Mouse (Mus musculus) MEL (cell line): ENCODE data around the gene Endou. TPM values are rescaled to one million over a fixed set of nuclear protein-coding genes. Genes with fewer than 3 reads are reported as not detected.

Experiments
- DNase-seq: peaks from one replicate; pipeline ENCODE4 v3.0.0; 2011; ENCODE audit warnings: low read depth, low spot score
- H3K27ac ChIP-seq: 2 replicates; pipeline ENCODE4 v1.5.1; 2012; ENCODE audit warnings: low read depth, mild to moderate bottlenecking, control low read depth, low read length, moderate library complexity; ENCODE audit not compliant: control insufficient read depth
- H3K27me3 ChIP-seq, 2 experiments: fragments of 150-350 bp in 1 of 2; sonication (generic) in 1 of 2; 2 replicates each; pipeline ENCODE4 v1.6.1; 2012; ENCODE audit warnings: low read length in 2 of 2, mild to moderate bottlenecking in 2 of 2, improper control_type of control experiment in 1 of 2, moderate library complexity in 1 of 2; ENCODE audit not compliant: insufficient read depth in 2 of 2, control insufficient read depth in 1 of 2
- H3K36me3 ChIP-seq, 2 experiments: 2 replicates each; pipeline ENCODE4 v1.6.1; 2012 to 2014; ENCODE audit warnings: low read length in 2 of 2, improper control_type of control experiment in 1 of 2, inconsistent platforms in 1 of 2, mild to moderate bottlenecking in 1 of 2; ENCODE audit not compliant: insufficient read depth in 2 of 2, control insufficient read depth in 1 of 2
- H3K4me1 ChIP-seq, 2 experiments: fragments of 150-350 bp in 1 of 2; sonication (generic) in 1 of 2; 2 replicates each; pipeline ENCODE4 v1.6.1; 2012; ENCODE audit warnings: low read length in 2 of 2, improper control_type of control experiment in 1 of 2, mild to moderate bottlenecking in 1 of 2; ENCODE audit not compliant: insufficient read depth in 2 of 2, control insufficient read depth in 1 of 2
- H3K4me3 ChIP-seq, 2 experiments: fragments of 150-350 bp in 1 of 2; sonication (generic) in 1 of 2; 2 replicates each; pipeline ENCODE4 v1.5.1; 2012; ENCODE audit warnings: low read depth in 2 of 2, low read length in 2 of 2, mild to moderate bottlenecking in 2 of 2, moderate library complexity in 2 of 2, control low read depth in 1 of 2, improper control_type of control experiment in 1 of 2; ENCODE audit not compliant: control insufficient read depth in 1 of 2, insufficient read depth in 1 of 2
- H3K79me2 ChIP-seq: 2 replicates; pipeline ENCODE4 v1.6.1; 2012; ENCODE audit warnings: mild to moderate bottlenecking, low read length, moderate library complexity; ENCODE audit not compliant: control insufficient read depth, poor library complexity, insufficient read depth
- H3K9ac ChIP-seq: 2 replicates; pipeline ENCODE4 v1.6.1; 2012; ENCODE audit warnings: low read depth, mild to moderate bottlenecking, control low read depth, low read length, moderate library complexity; ENCODE audit not compliant: control insufficient read depth, poor library complexity, severe bottlenecking
- H3K9me3 ChIP-seq: fragments of 150-350 bp; sonication (generic); replicated peaks from 2 replicates; pipeline ENCODE4 v1.6.1; 2012; ENCODE audit warnings: mild to moderate bottlenecking, low read length, improper control_type of control experiment, moderate library complexity; ENCODE audit not compliant: insufficient read depth
- BHLHE40 ChIP-seq: IDR thresholded peaks from 2 replicates; pipeline ENCODE4 v1.6.1; 2012; ENCODE audit warnings: low read depth, mild to moderate bottlenecking, inconsistent platforms, low read length, improper control_type of control experiment, borderline replicate concordance
- CHD1 ChIP-seq: IDR thresholded peaks from 2 replicates; pipeline ENCODE4 v1.6.1; 2012; ENCODE audit warnings: low read depth, mild to moderate bottlenecking, inconsistent platforms, low read length, improper control_type of control experiment
- CTCF ChIP-seq, 3 experiments: IDR thresholded peaks in 2 of 3; conservative IDR thresholded peaks in 1 of 3; 2 replicates each; pipeline ENCODE4 v1.5.1; 2011 to 2012; ENCODE audit warnings: low read length in 3 of 3, low read depth in 2 of 3, mild to moderate bottlenecking in 2 of 3, improper control_type of control experiment in 1 of 3, inconsistent platforms in 1 of 3, mixed read lengths in 1 of 3, moderate library complexity in 1 of 3; ENCODE audit not compliant: control insufficient read depth in 1 of 3, insufficient read depth in 1 of 3, poor library complexity in 1 of 3, severe bottlenecking in 1 of 3
- E2F4 ChIP-seq: IDR thresholded peaks from 2 replicates; pipeline ENCODE4 v1.6.1; 2011; ENCODE audit warnings: low read depth, low read length, improper control_type of control experiment, borderline replicate concordance
- ELF1 ChIP-seq: IDR thresholded peaks from 2 replicates; pipeline ENCODE4 v1.6.1; 2014; ENCODE audit warnings: low read depth, mild to moderate bottlenecking, inconsistent platforms, low read length, improper control_type of control experiment, moderate library complexity
- EP300 ChIP-seq, 2 experiments: IDR thresholded peaks; 2 replicates each; pipeline ENCODE4 v1.6.1; 2011; ENCODE audit warnings: improper control_type of control experiment in 2 of 2, low read length in 2 of 2, low read depth in 1 of 2, mild to moderate bottlenecking in 1 of 2
- ETS1 ChIP-seq: IDR thresholded peaks from 2 replicates; pipeline ENCODE4 v1.6.1; 2012; ENCODE audit warnings: low read depth, mild to moderate bottlenecking, inconsistent platforms, low read length, improper control_type of control experiment, moderate library complexity
- GATA1 ChIP-seq: IDR thresholded peaks from 2 replicates; pipeline ENCODE4 v1.6.1; 2011; ENCODE audit warnings: low read depth, low read length, improper control_type of control experiment
- HCFC1 ChIP-seq: IDR thresholded peaks from 2 replicates; pipeline ENCODE4 v1.6.1; 2012; ENCODE audit warnings: low read depth, mild to moderate bottlenecking, inconsistent platforms, low read length, improper control_type of control experiment, moderate library complexity
- JUND ChIP-seq: IDR thresholded peaks from 2 replicates; pipeline ENCODE4 v1.6.1; 2011; ENCODE audit warnings: low read depth, mild to moderate bottlenecking, improper control_type of control experiment, low read length
- KAT2A ChIP-seq: conservative IDR thresholded peaks from 2 replicates; pipeline ENCODE4 v1.6.1; 2012; ENCODE audit warnings: low read depth, low read length, improper control_type of control experiment, inconsistent platforms
- MAX ChIP-seq: IDR thresholded peaks from 2 replicates; pipeline ENCODE4 v1.6.1; 2011; ENCODE audit warnings: low read length, improper control_type of control experiment
- MEF2A ChIP-seq: IDR thresholded peaks from 2 replicates; pipeline ENCODE4 v1.6.1; 2014; ENCODE audit warnings: low read depth, mild to moderate bottlenecking, inconsistent platforms, low read length, improper control_type of control experiment; ENCODE audit not compliant: poor library complexity, insufficient replicate concordance, severe bottlenecking; ENCODE audit errors: extremely low read depth
- MXI1 ChIP-seq: IDR thresholded peaks from 2 replicates; pipeline ENCODE4 v1.6.1; 2011; ENCODE audit warnings: mild to moderate bottlenecking, low read depth, low read length, improper control_type of control experiment
- MYC ChIP-seq: IDR thresholded peaks from 2 replicates; pipeline ENCODE4 v1.6.1; 2011; ENCODE audit warnings: low read depth, mild to moderate bottlenecking, low read length, improper control_type of control experiment, moderate library complexity
- NELFE ChIP-seq: IDR thresholded peaks from 2 replicates; pipeline ENCODE4 v1.6.1; 2011; ENCODE audit warnings: low read depth, low read length, improper control_type of control experiment
- NRF1 ChIP-seq: IDR thresholded peaks from 2 replicates; pipeline ENCODE4 v1.6.1; 2014; ENCODE audit warnings: low read depth, mild to moderate bottlenecking, inconsistent platforms, low read length, improper control_type of control experiment, moderate library complexity; ENCODE audit not compliant: poor library complexity, insufficient read depth, severe bottlenecking
- POLR2A ChIP-seq, 2 experiments: IDR thresholded peaks; 2 replicates each; pipeline ENCODE4 v1.6.1; 2011 to 2012; ENCODE audit warnings: low read length in 2 of 2, mild to moderate bottlenecking in 2 of 2, control low read depth in 1 of 2, improper control_type of control experiment in 1 of 2, low read depth in 1 of 2, moderate library complexity in 1 of 2; ENCODE audit not compliant: control insufficient read depth in 1 of 2, insufficient read depth in 1 of 2, poor library complexity in 1 of 2
- POLR2AphosphoS2 ChIP-seq: IDR thresholded peaks from 2 replicates; pipeline ENCODE4 v1.6.1; 2011; ENCODE audit warnings: low read length, improper control_type of control experiment
- POLR2AphosphoS5 ChIP-seq: IDR thresholded peaks from 2 replicates; pipeline ENCODE4 v1.6.1; 2012; ENCODE audit warnings: low read depth, borderline replicate concordance, mild to moderate bottlenecking, inconsistent platforms, low read length, moderate library complexity, mixed read lengths
- RAD21 ChIP-seq: IDR thresholded peaks from 2 replicates; pipeline ENCODE4 v1.6.1; 2011; ENCODE audit warnings: mild to moderate bottlenecking, low read depth, low read length, improper control_type of control experiment
- RCOR1 ChIP-seq: IDR thresholded peaks from 2 replicates; pipeline ENCODE4 v1.6.1; 2012; ENCODE audit warnings: low read depth, mild to moderate bottlenecking, inconsistent platforms, low read length, improper control_type of control experiment
- TAL1 ChIP-seq: IDR thresholded peaks from 2 replicates; pipeline ENCODE4 v1.6.1; 2012; ENCODE audit warnings: mild to moderate bottlenecking, inconsistent platforms, low read length, moderate library complexity, mixed read lengths
- TBP ChIP-seq: IDR thresholded peaks from 2 replicates; pipeline ENCODE4 v1.8.0; 2011; ENCODE audit warnings: low read depth, low read length, improper control_type of control experiment
- USF1 ChIP-seq: IDR thresholded peaks from 2 replicates; pipeline ENCODE4 v1.6.1; 2014; ENCODE audit warnings: low read depth, mild to moderate bottlenecking, inconsistent platforms, low read length, improper control_type of control experiment, moderate library complexity
- USF2 ChIP-seq, 2 experiments: IDR thresholded peaks; 2 replicates each; pipeline ENCODE4 v1.6.1; 2011 to 2012; ENCODE audit warnings: improper control_type of control experiment in 2 of 2, low read length in 2 of 2, borderline replicate concordance in 1 of 2, inconsistent platforms in 1 of 2, low read depth in 1 of 2, mild to moderate bottlenecking in 1 of 2; ENCODE audit not compliant: insufficient read depth in 1 of 2
- ZC3H11A ChIP-seq: IDR thresholded peaks from 2 replicates; pipeline ENCODE4 v1.6.1; 2012; ENCODE audit warnings: low read depth, mild to moderate bottlenecking, inconsistent platforms, low read length, improper control_type of control experiment
- ZMIZ1 ChIP-seq: IDR thresholded peaks from 2 replicates; pipeline ENCODE4 v1.6.1; 2012; ENCODE audit warnings: low read depth, mild to moderate bottlenecking, inconsistent platforms, low read length, improper control_type of control experiment, moderate library complexity
- polyA plus RNA-seq, 2 experiments: library from polyadenylated mRNA; stranded (reverse) in 1 of 2; unstranded in 1 of 2; fragments of >175 nt in 1 of 2; fragments of >200 nt in 1 of 2; gene quantifications; 2 replicates each; pipeline versions ENCODE4 v1.2.1 to v1.2.4; 2012; ENCODE audit warnings: low replicate concordance in 2 of 2, low read depth in 1 of 2; ENCODE audit not compliant: insufficient read length in 2 of 2, insufficient read depth in 1 of 2, missing spikeins in 1 of 2
- total RNA-seq: library from RNA; depleted of rRNA; stranded (reverse); fragments of 300-350 nt; gene quantifications from 2 replicates; pipeline ENCODE4 v1.2.3, GENCODE M21; 2012

Endou gene
- total and polyA plus RNA-seq, 3 experiments = 0.08 to 0.10 TPM; not detected in 1

DNA sequence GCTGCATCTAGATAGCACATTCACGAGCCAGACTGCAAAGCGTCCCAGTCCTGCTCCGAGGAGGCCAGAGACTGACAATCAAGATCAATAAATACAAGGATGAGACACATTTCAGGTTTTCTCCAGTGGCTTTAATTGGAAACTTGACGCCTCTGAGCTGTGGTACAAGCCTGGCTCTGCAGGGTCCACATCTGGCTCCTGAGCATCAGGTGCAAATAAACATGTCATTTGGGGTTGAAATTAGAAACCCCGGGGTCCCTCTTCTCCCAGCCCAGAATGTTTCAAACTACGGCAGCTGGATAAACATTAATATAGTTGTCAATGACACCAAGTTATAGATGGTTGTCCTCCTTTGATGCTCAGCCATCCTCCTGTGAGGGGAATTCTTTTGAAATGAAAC, 20.2 kb downstream of the Endou start:
- Histone ChIP-seq H3K36me3 (peaks cover 0 to 15% of the 10 kb centered on the region in 2 experiments; a peak in 2 of 4 replicates), H3K9me3 (no peaks in the 10 kb centered on the region), H3K4me1 (peaks cover 5 to 16% of the 10 kb centered on the region in 2 experiments), H3K27me3 (peaks cover 0 to 3% of the 10 kb centered on the region in 2 experiments; a peak in 1 of 4 replicates), H3K9ac (no peak overlapping the region), H3K27ac (no peak overlapping the region), H3K79me2 (no peaks in the 10 kb centered on the region; the same call in 1 of the 2 replicates), H3K4me3 (no peak overlapping the region)
- no peak for DNase-seq
- TF ChIP-seq HCFC1 = no peak
- no peak for TF ChIP-seq GATA1
- TF ChIP-seq USF2 (IDR thresholded peaks at IDR 0.05; ENCODE audit: borderline replicate concordance in 1 of 2, insufficient read depth in 1 of 2, low read depth in 1 of 2, low read length in 2 of 2) = no peak
- no peak for TF ChIP-seq CHD1
- no peak for TF ChIP-seq MEF2A
- TF ChIP-seq TAL1 = no peak
- no peak for TF ChIP-seq MYC
- no peak for TF ChIP-seq KAT2A
- TF ChIP-seq NELFE = no peak
- no peak for TF ChIP-seq TBP
- no peak for TF ChIP-seq POLR2A (IDR thresholded peaks at IDR 0.05; ENCODE audit: control insufficient read depth in 1 of 2, insufficient read depth in 1 of 2, low read depth in 1 of 2, low read length in 2 of 2, poor library complexity in 1 of 2)
- no peak for TF ChIP-seq POLR2AphosphoS5
- TF ChIP-seq ETS1 = no peak

DNA sequence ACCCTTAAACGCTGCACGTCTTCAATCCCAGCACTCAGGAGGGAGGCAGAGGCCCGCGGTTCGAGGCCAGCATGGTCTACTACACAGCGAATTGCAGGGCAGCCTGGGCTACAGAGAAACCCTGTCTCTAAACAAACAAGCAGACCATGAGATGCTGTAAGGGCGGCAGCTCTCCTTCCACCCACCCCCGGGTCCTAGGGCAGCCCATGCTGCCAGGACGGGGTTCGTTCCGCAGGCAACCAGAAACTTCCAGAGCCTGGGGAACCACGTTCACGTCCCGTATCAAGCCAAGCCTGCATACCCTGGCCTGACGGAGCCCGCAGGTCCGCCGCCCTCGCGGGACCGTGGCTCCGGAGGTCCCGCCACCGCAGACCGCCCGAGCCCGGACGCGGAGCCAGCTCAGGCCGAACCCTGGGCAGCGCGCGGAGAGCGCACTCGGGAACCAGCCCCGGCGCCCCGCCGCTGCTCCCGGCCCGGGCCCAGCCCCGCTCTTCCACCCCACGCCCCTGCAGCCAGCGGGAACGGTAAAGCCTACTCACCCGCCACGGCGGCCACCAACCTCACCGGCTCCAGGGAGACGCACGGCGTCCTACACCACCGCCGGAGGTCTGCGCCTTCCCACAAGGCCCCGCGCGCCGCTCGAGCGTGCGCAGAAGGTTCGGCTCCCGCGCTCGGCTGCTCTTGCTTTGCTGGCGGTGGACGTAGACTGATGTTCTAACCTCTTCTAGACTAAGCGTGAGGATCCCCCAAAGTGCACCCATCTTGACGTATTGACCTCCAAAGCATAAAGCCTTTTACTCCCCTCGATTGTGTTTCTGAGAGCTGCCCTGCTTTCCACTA, 25.7 kb downstream of the Endou start, which contains the start of gene Rpap3:
Gene Rpap3, minus strand, starts transcription at position 615 of the 840 bp plus-strand sequence.
- Histone ChIP-seq H3K36me3 (peaks cover 6 to 8% of the 10 kb centered on the region in 2 experiments), H3K4me1 (peaks cover 0 to 15% of the 10 kb centered on the region in 2 experiments; a peak in 3 of 4 replicates), H3K4me3 (peak within 1 kb of the TSS; percentile 63 to 78), H3K27me3 (peaks cover 0 to 1% of the 10 kb centered on the region in 2 experiments; a peak in 1 of 4 replicates), H3K27ac (peak within 1 kb of the TSS; percentile 80), H3K79me2 (peaks cover 25% of the 10 kb centered on the region), H3K9ac (peak within 1 kb of the TSS; percentile 79), H3K9me3 (no peaks in the 10 kb centered on the region)
- peak; percentile 97 for DNase-seq
- TF ChIP-seq POLR2AphosphoS5 (peak; percentile 21; the same call in 1 of the 2 replicates), MAX (peak; percentile 72), RAD21 (no peak), TAL1 (no peak), JUND (no peak), MYC (peak; percentile 72; the same call in 1 of the 2 replicates), ZMIZ1 (peak; percentile 86), TBP (peak; percentile 92), MXI1 (peak; percentile 94), USF2 (IDR thresholded peaks at IDR 0.05; ENCODE audit: borderline replicate concordance in 1 of 2, insufficient read depth in 1 of 2, low read depth in 1 of 2, low read length in 2 of 2) (no peak), ETS1 (0 out of 2 replicates have a peak, but pooled peaks have one; percentile 3), USF1 (no peak), NRF1 (peak; percentile 93), RCOR1 (no peak), ELF1 (peak; percentile 60; the same call in 1 of the 2 replicates), BHLHE40 (no peak), POLR2A (IDR thresholded peaks at IDR 0.05; ENCODE audit: control insufficient read depth in 1 of 2, insufficient read depth in 1 of 2, low read depth in 1 of 2, low read length in 2 of 2, poor library complexity in 1 of 2) (peak; percentile 93 to 99), EP300 (IDR thresholded peaks at IDR 0.05; ENCODE audit: low read depth in 1 of 2, low read length in 2 of 2) (no peak), E2F4 (peak; percentile 56; the same call in 1 of the 2 replicates), ZC3H11A (no peak), POLR2AphosphoS2 (peak; percentile 98), CTCF (IDR thresholded peaks at IDR 0.05 in 2 of 3, conservative IDR thresholded peaks at IDR 0.05 in 1 of 3; ENCODE audit: control insufficient read depth in 1 of 3, insufficient read depth in 1 of 3, low read depth in 2 of 3, low read length in 3 of 3, poor library complexity in 1 of 3, severe bottlenecking in 1 of 3) (no peak)
